Mouse (Mus musculus) heart, adult 2 months (tissue): Measurements from ENCODE around the gene Atp6v0e2. TPM values are rescaled to one million over a fixed set of nuclear protein-coding genes. Genes with fewer than 3 reads are reported as not detected.
A peak's percentile ranks its signal among the peaks of the same experiment; 100 is the strongest.

Experiments
- DNase-seq, 2 experiments: peaks; one replicate each; pipeline ENCODE4 v3.0.0; 2021
- H3K27ac ChIP-seq: fragments of 200-600 bp; 2 replicates; pipeline ENCODE4 v1.8.1; 2022
- H3K27me3 ChIP-seq: fragments of 200-500 bp; 2 replicates; pipeline ENCODE4 v1.6.1; 2012; ENCODE audit warnings: mild to moderate bottlenecking, low read length, inconsistent platforms, mixed read lengths; ENCODE audit not compliant: control insufficient read depth, insufficient read depth
- H3K36me3 ChIP-seq: fragments of 200-500 bp; 2 replicates; pipeline ENCODE4 v1.6.1; 2012; ENCODE audit warnings: low read length, inconsistent platforms; ENCODE audit not compliant: control insufficient read depth, insufficient read depth
- H3K4me1 ChIP-seq: fragments of 200-500 bp; 2 replicates; pipeline ENCODE4 v1.6.1; 2011; ENCODE audit warnings: low read length; ENCODE audit not compliant: control insufficient read depth, insufficient read depth
- H3K4me3 ChIP-seq: fragments of 200-600 bp; 2 replicates; pipeline ENCODE4 v1.8.1; 2022
- H3K79me2 ChIP-seq: fragments of 200-500 bp; replicated peaks from 2 replicates; pipeline ENCODE4 v1.6.1; 2012; ENCODE audit warnings: mild to moderate bottlenecking, inconsistent platforms, low read length, moderate library complexity, mixed read lengths; ENCODE audit not compliant: control insufficient read depth, insufficient read depth
- H3K9ac ChIP-seq: fragments of 200-500 bp; 2 replicates; pipeline ENCODE4 v1.6.1; 2012; ENCODE audit warnings: low read depth, mild to moderate bottlenecking, control low read depth, inconsistent platforms, low read length, mixed read lengths
- CTCF ChIP-seq: fragments of 200-600 bp; IDR thresholded peaks from 2 replicates; pipeline ENCODE4 v1.8.1; 2022; ENCODE audit warnings: antibody characterized with exemption, mild to moderate bottlenecking, moderate library complexity
- EP300 ChIP-seq: fragments of 200-500 bp; IDR thresholded peaks from 2 replicates; pipeline ENCODE4 v1.6.1; 2011; ENCODE audit warnings: low read depth, low read length, control low read depth; ENCODE audit not compliant: insufficient read depth
- POLR2A ChIP-seq: fragments of 200-500 bp; IDR thresholded peaks from 2 replicates; pipeline ENCODE4 v1.6.1; 2011; ENCODE audit warnings: mild to moderate bottlenecking, low read depth, low read length, control low read depth; ENCODE audit not compliant: insufficient read depth
- whole genome bisulfite sequencing: fragments of 180-500 bp; shearing (Covaris S2); methylation state at CpG from one replicate; pipeline ENCODE4 v1.1.7; 2018; 5-methylcytosine and 5-hydroxymethylcytosine counted together
- intact Hi-C: fragments of 180-260 bp; cut with DNase I; formaldehyde crosslinking; loops from one replicate; pipeline ENCODE4 v1.15.1; 2025
- polyA plus RNA-seq: library from polyadenylated mRNA; depleted of rRNA; stranded (reverse); fragments of >200 nt; gene quantifications from 2 replicates; pipeline ENCODE4 v1.2.3, GENCODE M21; 2012
- total RNA-seq, 2 experiments: library from RNA; stranded (reverse); gene quantifications; 2 replicates each; pipeline ENCODE4 v1.2.3; 2021

Gene Atp6v0e2
- total and polyA plus RNA-seq, 3 experiments = 17.8 to 18.5 (median 18.1) TPM

GRCm38 (mm10) chr6:48553819-48554218 lies 16.4 kb downstream of the Atp6v0e2 start:
- H3K4me1 ChIP-seq = peaks cover 6% of the 10 kb centered on the region
- peak overlapping the region; percentile 79 for H3K9ac ChIP-seq
- intact Hi-C loops = loop anchor here (5.0 kb wide), 1 partner anchor 107 kb away; the partner anchor contains the start of genes Sspo and Zfp467
- peak in 1 of 2 experiments; percentile 21 for DNase-seq
- no peaks in the 10 kb centered on the region for H3K79me2 ChIP-seq
- 54% methylated on average over 4 of the region's 4 CpGs for WGBS
- H3K27me3 ChIP-seq = no peaks in the 10 kb centered on the region
- TF ChIP-seq POLR2A (0 out of 2 replicates have a peak, but pooled peaks have one; percentile 12), EP300 (no peak), CTCF (no peak)
- peak overlapping the region; percentile 99 for H3K27ac ChIP-seq
- peak overlapping the region; percentile 59; the same call in 1 of the 2 replicates for H3K4me3 ChIP-seq
- no peaks in the 10 kb centered on the region for H3K36me3 ChIP-seq

GRCm38 (mm10) chr6:48554280-48555103 lies 17.1 kb downstream of the Atp6v0e2 start, which contains the start of gene Lrrc61:
Lrrc61 (plus strand) TSS chr6:48554796.
- under 1% methylated on average over 39 of the region's 39 CpGs for WGBS
- Histone ChIP-seq H3K27ac (peak within 1 kb of the TSS; percentile 99), H3K9ac (peak within 1 kb of the TSS; percentile 89), H3K27me3 (no peaks in the 10 kb centered on the region), H3K79me2 (no peaks in the 10 kb centered on the region), H3K4me3 (peak within 1 kb of the TSS; percentile 59), H3K36me3 (no peaks in the 10 kb centered on the region), H3K4me1 (peaks cover 6% of the 10 kb centered on the region)
- DNase-seq = peak; percentile 97 to 98
- intact Hi-C loops = loop anchor here (5.0 kb wide), 1 partner anchor 107 kb away; the partner anchor contains the start of genes Sspo and Zfp467
- TF ChIP-seq CTCF (no peak; the same call in 1 of the 2 replicates), EP300 (peak; percentile 90), POLR2A (peak; percentile 99)

GRCm38 (mm10) chr6:48555104-48555890 lies 17.9 kb downstream of the Atp6v0e2 start:
- TF ChIP-seq EP300 = no peak
- TF ChIP-seq POLR2A = peak; percentile 27
- Histone ChIP-seq H3K27me3 (no peaks in the 10 kb centered on the region), H3K4me3 (peak overlapping the region; percentile 59), H3K4me1 (peaks cover 6% of the 10 kb centered on the region), H3K79me2 (no peaks in the 10 kb centered on the region), H3K36me3 (no peaks in the 10 kb centered on the region), H3K9ac (peak overlapping the region; percentile 89), H3K27ac (peak overlapping the region; percentile 99)
- intact Hi-C loops = no loop called here
- WGBS = 28% methylated on average over 13 of the region's 14 CpGs
- DNase-seq = peak; percentile 44 to 73

- no peak overlapping the region for H3K4me3 ChIP-seq
- WGBS = 88% methylated on average over 3 of the region's 3 CpGs
- H3K4me1 ChIP-seq = peaks cover 6% of the 10 kb centered on the region
- H3K27me3 ChIP-seq = no peaks in the 10 kb centered on the region
- H3K27ac ChIP-seq = no peak overlapping the region; the same call in 1 of the 2 replicates
- H3K9ac ChIP-seq = no peak overlapping the region
- intact Hi-C loops = no loop called here
- TF ChIP-seq POLR2A = no peak
- TF ChIP-seq EP300 = no peak
- TF ChIP-seq CTCF = no peak
- no peaks in the 10 kb centered on the region for H3K79me2 ChIP-seq
- DNase-seq = no peak
- no peaks in the 10 kb centered on the region for H3K36me3 ChIP-seq
Measured at GRCm38 (mm10) chr6:48555956-48556355, 18.5 kb downstream of the Atp6v0e2 start.

GRCm38 (mm10) chr6:48565693-48566310 lies 28.4 kb downstream of the Atp6v0e2 start:
- no peaks in the 10 kb centered on the region for H3K36me3 ChIP-seq
- H3K79me2 ChIP-seq = no peaks in the 10 kb centered on the region
- peaks cover 22% of the 10 kb centered on the region for H3K4me1 ChIP-seq
- H3K4me3 ChIP-seq = no peak overlapping the region
- 71% methylated on average over 4 of the region's 4 CpGs for WGBS
- intact Hi-C loops = no loop called here
- no peaks in the 10 kb centered on the region for H3K27me3 ChIP-seq
- TF ChIP-seq EP300 = no peak
- peak overlapping the region; percentile 4; the same call in 1 of the 2 replicates for H3K27ac ChIP-seq
- no peak for DNase-seq
- no peak overlapping the region for H3K9ac ChIP-seq
